Mouse (Mus musculus) heart, embryonic 14.5 days (tissue): ENCODE data around the gene Spata6. TPM values are rescaled to one million over a fixed set of nuclear protein-coding genes. Genes with fewer than 3 reads are reported as not detected.

Source experiments
- ATAC-seq: fragments of 200-750 bp; cut with Nextera tagmentation; 2 replicates; pipeline ENCODE4 v1.8.0; 2017; ENCODE audit warnings: low read depth, moderate TSS enrichment; ENCODE audit not compliant: insufficient number of reproducible peaks, insufficient read depth, low FRiP score
- H3K27ac ChIP-seq, 2 experiments: fragments of 200-500 bp in 1 of 2; fragments of 300-500 bp in 1 of 2; sonication (generic) in 1 of 2; replicated peaks in 1 of 2; 2 replicates each; pipeline ENCODE4 v1.5.1; 2012 to 2014; ENCODE audit warnings: low read depth in 2 of 2, low read length in 2 of 2, control low read depth in 1 of 2, mild to moderate bottlenecking in 1 of 2, mixed read lengths in 1 of 2; ENCODE audit not compliant: control insufficient read depth in 1 of 2, insufficient read depth in 1 of 2
- H3K27me3 ChIP-seq: fragments of 300-500 bp; sonication (generic); 2 replicates; pipeline ENCODE4 v1.6.1; 2014; ENCODE audit warnings: mild to moderate bottlenecking, low read length, control low read depth; ENCODE audit not compliant: control insufficient read depth, insufficient read depth
- H3K36me3 ChIP-seq: fragments of 300-500 bp; sonication (generic); 2 replicates; pipeline ENCODE4 v1.6.1; 2014; ENCODE audit warnings: mild to moderate bottlenecking, control low read depth, low read length, mixed read lengths; ENCODE audit not compliant: control insufficient read depth, insufficient read depth
- H3K4me1 ChIP-seq, 2 experiments: fragments of 200-500 bp in 1 of 2; fragments of 300-500 bp in 1 of 2; sonication (generic) in 1 of 2; 2 replicates each; pipeline ENCODE4 v1.6.1; 2012 to 2014; ENCODE audit warnings: low read length in 2 of 2, control low read depth in 1 of 2, mixed read lengths in 1 of 2; ENCODE audit not compliant: control insufficient read depth in 2 of 2, insufficient read depth in 2 of 2
- H3K4me2 ChIP-seq: fragments of 300-500 bp; sonication (generic); 2 replicates; pipeline ENCODE4 v1.6.1; 2014; ENCODE audit warnings: mild to moderate bottlenecking, low read length
- H3K4me3 ChIP-seq, 2 experiments: fragments of 200-500 bp in 1 of 2; fragments of 300-500 bp in 1 of 2; sonication (generic) in 1 of 2; 2 replicates each; pipeline ENCODE4 v1.5.1; 2012 to 2014; ENCODE audit warnings: low read length in 2 of 2, mild to moderate bottlenecking in 2 of 2, control low read depth in 1 of 2, low read depth in 1 of 2, moderate library complexity in 1 of 2; ENCODE audit not compliant: control insufficient read depth in 1 of 2, insufficient read depth in 1 of 2
- H3K9ac ChIP-seq: fragments of 300-500 bp; sonication (generic); 2 replicates; pipeline ENCODE4 v1.6.1; 2014; ENCODE audit warnings: mild to moderate bottlenecking, low read length
- H3K9me3 ChIP-seq: fragments of 300-500 bp; sonication (generic); 2 replicates; pipeline ENCODE4 v1.6.1; 2016; ENCODE audit warnings: low read length, control low read depth; ENCODE audit not compliant: control insufficient read depth
- WGBS: fragments of 180-500 bp; shearing (Covaris S2); extraction: QIAGEN DNeasy Blood & Tissue Kit; methylation state at CpG from one replicate; pipeline ENCODE4 v1.1.7; 2014; 5-methylcytosine and 5-hydroxymethylcytosine counted together
- polyA plus RNA-seq: library from polyadenylated mRNA; unstranded; fragments of >200 nt; fragmentation: Nextera tagmentation; extraction: Ambion mirVana; gene quantifications from 2 replicates; pipeline ENCODE4 v1.2.1, GENCODE M21; 2014

The Spata6 gene
- 16.7 and 20.1 TPM in 2 replicates for polyA plus RNA-seq

- H3K9me3 ChIP-seq = no peaks in the 10 kb centered on the region
- peak within 1 kb of the TSS; percentile 81 to 85 for H3K27ac ChIP-seq
- under 1% methylated on average over 48 of the region's 50 CpGs for WGBS
- H3K9ac ChIP-seq = peak within 1 kb of the TSS; percentile 84
- H3K27me3 ChIP-seq = no peaks in the 10 kb centered on the region
- H3K4me3 ChIP-seq = peak within 1 kb of the TSS; percentile 84 to 97
- no peaks in the 10 kb centered on the region for H3K36me3 ChIP-seq
- H3K4me2 ChIP-seq = peak within 1 kb of the TSS; percentile 85
- peak; percentile 96 for ATAC-seq
- peaks cover 0 to 4% of the 10 kb centered on the region in 2 experiments; a peak in 1 of 4 replicates for H3K4me1 ChIP-seq
Measured at GRCm38 (mm10) chr4:111719776-111720661, at the start of gene Spata6. Spata6 (plus strand) TSS chr4:111719984.

GRCm38 (mm10) chr4:111670566-111671421, 49.0 kb upstream of the Spata6 start:
- H3K9ac ChIP-seq = no peak overlapping the region
- H3K27ac ChIP-seq = no peak overlapping the region
- no peak for ATAC-seq
- no peaks in the 10 kb centered on the region for H3K9me3 ChIP-seq
- H3K27me3 ChIP-seq = no peaks in the 10 kb centered on the region
- no peaks in the 10 kb centered on the region; a peak in 1 of 4 replicates for H3K4me1 ChIP-seq
- WGBS = 28% methylated on average over 12 of the region's 12 CpGs
- no peaks in the 10 kb centered on the region for H3K36me3 ChIP-seq
- no peak overlapping the region for H3K4me3 ChIP-seq
- H3K4me2 ChIP-seq = no peak overlapping the region

GRCm38 (mm10) chr4:111671440-111671839, 48.3 kb upstream of the Spata6 start:
- no peak overlapping the region for H3K4me2 ChIP-seq
- no peaks in the 10 kb centered on the region for H3K27me3 ChIP-seq
- no peak overlapping the region for H3K9ac ChIP-seq
- H3K4me3 ChIP-seq = no peak overlapping the region
- no peak overlapping the region for H3K27ac ChIP-seq
- WGBS = 39% methylated on average over 4 of the region's 4 CpGs
- ATAC-seq = no peak
- H3K9me3 ChIP-seq = no peaks in the 10 kb centered on the region
- no peaks in the 10 kb centered on the region; a peak in 1 of 4 replicates for H3K4me1 ChIP-seq
- H3K36me3 ChIP-seq = no peaks in the 10 kb centered on the region

GRCm38 (mm10) chr4:111673904-111674303, 45.9 kb upstream of the Spata6 start:
- no peak overlapping the region for H3K4me3 ChIP-seq
- H3K9ac ChIP-seq = no peak overlapping the region
- H3K4me2 ChIP-seq = no peak overlapping the region
- no peak for ATAC-seq
- H3K27ac ChIP-seq = no peak overlapping the region
- H3K4me1 ChIP-seq = no peaks in the 10 kb centered on the region; a peak in 1 of 4 replicates
- no peaks in the 10 kb centered on the region for H3K9me3 ChIP-seq
- H3K36me3 ChIP-seq = no peaks in the 10 kb centered on the region
- H3K27me3 ChIP-seq = no peaks in the 10 kb centered on the region

GRCm38 (mm10) chr4:111681926-111682325, 37.9 kb upstream of the Spata6 start:
- H3K27me3 ChIP-seq = no peaks in the 10 kb centered on the region
- H3K27ac ChIP-seq = no peak overlapping the region
- H3K9me3 ChIP-seq = no peaks in the 10 kb centered on the region
- no peak overlapping the region for H3K9ac ChIP-seq
- no peak overlapping the region for H3K4me3 ChIP-seq
- H3K36me3 ChIP-seq = no peaks in the 10 kb centered on the region
- H3K4me2 ChIP-seq = no peak overlapping the region
- 77% methylated on average over 5 of the region's 5 CpGs for WGBS
- H3K4me1 ChIP-seq = peaks cover 0 to 2% of the 10 kb centered on the region in 2 experiments; a peak in 2 of 4 replicates
- no peak for ATAC-seq

- H3K4me2 ChIP-seq = no peak overlapping the region
- H3K9ac ChIP-seq = no peak overlapping the region
- no peaks in the 10 kb centered on the region for H3K27me3 ChIP-seq
- no peak for ATAC-seq
- H3K9me3 ChIP-seq = no peaks in the 10 kb centered on the region
- H3K27ac ChIP-seq = no peak overlapping the region
- peaks cover 0 to 3% of the 10 kb centered on the region in 2 experiments; a peak in 3 of 4 replicates for H3K4me1 ChIP-seq
- H3K4me3 ChIP-seq = no peak overlapping the region
- no peaks in the 10 kb centered on the region for H3K36me3 ChIP-seq
- 74% methylated on average over 3 of the region's 3 CpGs for WGBS
Measured at GRCm38 (mm10) chr4:111682793-111683192, 37.0 kb upstream of the Spata6 start.

- H3K27ac ChIP-seq = no peak overlapping the region
- no peaks in the 10 kb centered on the region for H3K36me3 ChIP-seq
- H3K27me3 ChIP-seq = no peaks in the 10 kb centered on the region
- H3K9ac ChIP-seq = no peak overlapping the region
- 62% methylated on average over 5 of the region's 5 CpGs for WGBS
- peaks cover 0 to 3% of the 10 kb centered on the region in 2 experiments; a peak in 3 of 4 replicates for H3K4me1 ChIP-seq
- H3K4me2 ChIP-seq = no peak overlapping the region
- H3K9me3 ChIP-seq = no peaks in the 10 kb centered on the region
- no peak for ATAC-seq
- H3K4me3 ChIP-seq = no peak overlapping the region
Measured at GRCm38 (mm10) chr4:111683843-111684242, 35.9 kb upstream of the Spata6 start.
